Mouse (Mus musculus) myocyte (in vitro differentiated cells): Measurements from ENCODE around the gene Dydc2. TPM values are rescaled to one million over a fixed set of nuclear protein-coding genes. Genes with fewer than 3 reads are reported as not detected.
A peak's percentile ranks its signal among the peaks of the same experiment; 100 is the strongest.
"Not testable (repeated sequence)": the region's sequence is repeated elsewhere in the genome, so short reads cannot be mapped to it uniquely, and the experiment has no call there.

ENCODE experiments used
- H3K27me3 ChIP-seq: one replicate; pipeline ENCODE4 v1.6.1; 2011; ENCODE audit not compliant: control insufficient read depth, insufficient read depth, insufficient read length
- H3K36me3 ChIP-seq: one replicate; pipeline ENCODE4 v1.6.1; 2011; ENCODE audit not compliant: control insufficient read depth, insufficient read depth
- H3K4me2 ChIP-seq: one replicate; pipeline ENCODE4 v1.6.1; 2011; ENCODE audit warnings: low read depth, control low read depth
- H3K4me3 ChIP-seq: one replicate; pipeline ENCODE4 v1.5.1; 2011; ENCODE audit warnings: mild to moderate bottlenecking, control low read depth, moderate library complexity
- H3K79me2 ChIP-seq: one replicate; pipeline ENCODE4 v1.6.1; 2011; ENCODE audit not compliant: control insufficient read depth, insufficient read depth
- H3ac ChIP-seq: one replicate; pipeline ENCODE4 v1.6.1; 2011; ENCODE audit not compliant: control insufficient read depth, insufficient read length
- CEBPB ChIP-seq: IDR thresholded peaks from 2 replicates; pipeline ENCODE4 v1.6.1; 2011; ENCODE audit warnings: mild to moderate bottlenecking, moderate library complexity; ENCODE audit not compliant: poor library complexity, insufficient read depth, severe bottlenecking
- E2F4 ChIP-seq: IDR thresholded peaks from one replicate; pipeline ENCODE4 v1.6.1; 2011; ENCODE audit warnings: mild to moderate bottlenecking, control low read depth, moderate library complexity; ENCODE audit not compliant: insufficient read depth
- MAX ChIP-seq: IDR thresholded peaks from one replicate; pipeline ENCODE4 v1.6.1; 2011; ENCODE audit warnings: low read depth, mild to moderate bottlenecking, control low read depth
- MYOD1 ChIP-seq, 3 experiments: IDR thresholded peaks; one replicate each; pipeline ENCODE4 v1.6.1; 2011; ENCODE audit warnings: control low read depth in 2 of 3, low read depth in 2 of 3, mild to moderate bottlenecking in 2 of 3, moderate library complexity in 1 of 3; ENCODE audit not compliant: insufficient read length in 2 of 3, control insufficient read depth in 1 of 3
- MYOG ChIP-seq, 3 experiments: IDR thresholded peaks; one replicate each; pipeline ENCODE4 v1.6.1; 2011; ENCODE audit warnings: control low read depth in 2 of 3, low read depth in 2 of 3, mild to moderate bottlenecking in 2 of 3; ENCODE audit not compliant: insufficient read length in 2 of 3, control insufficient read depth in 1 of 3, insufficient read depth in 1 of 3
- POLR2A ChIP-seq: IDR thresholded peaks from one replicate; pipeline ENCODE4 v1.6.1; 2011; ENCODE audit warnings: low read depth, mild to moderate bottlenecking, control low read depth, moderate library complexity; ENCODE audit not compliant: insufficient read length
- POLR2AphosphoS2 ChIP-seq: IDR thresholded peaks from one replicate; pipeline ENCODE4 v1.6.1; 2011; ENCODE audit warnings: low read depth, control low read depth; ENCODE audit not compliant: insufficient read length
- REST ChIP-seq: IDR thresholded peaks from one replicate; pipeline ENCODE4 v1.6.1; 2011; ENCODE audit warnings: mild to moderate bottlenecking, control low read depth, moderate library complexity; ENCODE audit not compliant: insufficient read depth, insufficient read length
- SRF ChIP-seq: IDR thresholded peaks from one replicate; pipeline ENCODE4 v1.6.1; 2011; ENCODE audit warnings: low read depth; ENCODE audit not compliant: control insufficient read depth, insufficient read length
- TCF12 ChIP-seq: IDR thresholded peaks from one replicate; pipeline ENCODE4 v1.6.1; 2011; ENCODE audit warnings: mild to moderate bottlenecking, control low read depth; ENCODE audit not compliant: poor library complexity, insufficient read depth, severe bottlenecking
- TCF3 ChIP-seq: IDR thresholded peaks from one replicate; pipeline ENCODE4 v1.6.1; 2011; ENCODE audit warnings: low read depth, control low read depth; ENCODE audit not compliant: insufficient read length
- USF1 ChIP-seq: IDR thresholded peaks from one replicate; pipeline ENCODE4 v1.6.1; 2011; ENCODE audit warnings: low read depth, mild to moderate bottlenecking, control low read depth, moderate library complexity
- polyA plus RNA-seq: library from polyadenylated mRNA; unstranded; fragments of >200 nt; fragmentation: generic; extraction: Trizol; gene quantifications from one replicate; pipeline ENCODE4 v1.2.1, GENCODE M21; 2012; ENCODE audit warnings: missing spikeins

Gene Dydc2
- polyA plus RNA-seq, 1 experiment = not detected

- peak within 1 kb of the TSS; percentile 2 for H3K4me2 ChIP-seq
- H3K27me3 ChIP-seq = no peaks in the 10 kb centered on the region
- TF ChIP-seq E2F4 = no peak
- no peak within 1 kb of the TSS for H3ac ChIP-seq
- no peaks in the 10 kb centered on the region for H3K36me3 ChIP-seq
- no peaks in the 10 kb centered on the region for H3K79me2 ChIP-seq
- no peak within 1 kb of the TSS for H3K4me3 ChIP-seq
Measured at GRCm38 (mm10) chr14:41072229-41072943, 3.4 kb upstream of the Dydc2 start, which contains the start of gene Dydc1. Gene Dydc1, plus strand, starts transcription at chr14:41072911.

GRCm38 (mm10) chr14:41070343-41070742, 1.3 kb upstream of the Dydc2 start:
- no peaks in the 10 kb centered on the region for H3K79me2 ChIP-seq
- no peak for TF ChIP-seq POLR2AphosphoS2
- no peak for TF ChIP-seq SRF
- TF ChIP-seq TCF12 = no peak
- no peak for TF ChIP-seq MYOD1 (IDR thresholded peaks at IDR 0.05; ENCODE audit: control insufficient read depth in 1 of 3, insufficient read length in 2 of 3, low read depth in 2 of 3)
- TF ChIP-seq POLR2A = no peak
- TF ChIP-seq MYOG (IDR thresholded peaks at IDR 0.05; ENCODE audit: control insufficient read depth in 1 of 3, insufficient read depth in 1 of 3, insufficient read length in 2 of 3, low read depth in 2 of 3) = no peak
- no peak for TF ChIP-seq MAX
- TF ChIP-seq REST = no peak
- TF ChIP-seq TCF3 = no peak
- no peak for TF ChIP-seq USF1
- no peak for TF ChIP-seq E2F4
- no peak for TF ChIP-seq CEBPB
- H3K4me3 ChIP-seq = no peak overlapping the region
- no peak overlapping the region for H3K4me2 ChIP-seq
- no peaks in the 10 kb centered on the region for H3K36me3 ChIP-seq
- H3ac ChIP-seq = no peak overlapping the region
- H3K27me3 ChIP-seq = no peaks in the 10 kb centered on the region

GRCm38 (mm10) chr14:41066416-41066815, 2.6 kb downstream of the Dydc2 start:
- Histone ChIP-seq H3ac (no peak overlapping the region), H3K36me3 (no peaks in the 10 kb centered on the region), H3K4me3 (no peak overlapping the region), H3K79me2 (no peaks in the 10 kb centered on the region), H3K4me2 (no peak overlapping the region), H3K27me3 (no peaks in the 10 kb centered on the region)
- TF ChIP-seq TCF12 = no peak
- no peak for TF ChIP-seq MAX
- TF ChIP-seq CEBPB = no peak
- TF ChIP-seq MYOD1 (IDR thresholded peaks at IDR 0.05; ENCODE audit: control insufficient read depth in 1 of 3, insufficient read length in 2 of 3, low read depth in 2 of 3) = no peak
- no peak for TF ChIP-seq REST
- no peak for TF ChIP-seq SRF
- no peak for TF ChIP-seq TCF3
- TF ChIP-seq POLR2AphosphoS2 = no peak
- TF ChIP-seq E2F4 = no peak
- no peak for TF ChIP-seq POLR2A

- no peaks in the 10 kb centered on the region for H3K36me3 ChIP-seq
- TF ChIP-seq POLR2A = no peak
- TF ChIP-seq SRF = no peak
- no peak overlapping the region for H3ac ChIP-seq
- H3K4me2 ChIP-seq = no peak overlapping the region
- no peak overlapping the region for H3K4me3 ChIP-seq
- H3K27me3 ChIP-seq = no peaks in the 10 kb centered on the region
- no peaks in the 10 kb centered on the region for H3K79me2 ChIP-seq
Measured at GRCm38 (mm10) chr14:41065168-41065567, 3.8 kb downstream of the Dydc2 start.

GRCm38 (mm10) chr14:41053190-41053589, 15.8 kb downstream of the Dydc2 start:
- H3K79me2 ChIP-seq = not testable (repeated sequence)

GRCm38 (mm10) chr14:41052481-41052880, 16.5 kb downstream of the Dydc2 start:
- TF ChIP-seq POLR2AphosphoS2 = no peak
- no peak for TF ChIP-seq TCF3
- no peak for TF ChIP-seq MYOG (IDR thresholded peaks at IDR 0.05; ENCODE audit: control insufficient read depth in 1 of 3, insufficient read depth in 1 of 3, insufficient read length in 2 of 3, low read depth in 2 of 3)
- no peak for TF ChIP-seq SRF
- TF ChIP-seq USF1 = no peak
- TF ChIP-seq TCF12 = no peak
- no peak for TF ChIP-seq POLR2A
- TF ChIP-seq REST = no peak
- no peak for TF ChIP-seq MYOD1 (IDR thresholded peaks at IDR 0.05; ENCODE audit: control insufficient read depth in 1 of 3, insufficient read length in 2 of 3, low read depth in 2 of 3)
- TF ChIP-seq MAX = no peak
- TF ChIP-seq CEBPB = no peak
- no peak for TF ChIP-seq E2F4
- no peaks in the 10 kb centered on the region for H3K36me3 ChIP-seq

More at GRCm38 (mm10) chr14:41053190-41053589, 15.8 kb downstream of the Dydc2 start:
- H3K36me3 ChIP-seq, H3K4me3 ChIP-seq, H3K4me2 ChIP-seq, H3K27me3 ChIP-seq, H3ac ChIP-seq: not testable (repeated sequence)

More at GRCm38 (mm10) chr14:41052481-41052880, 16.5 kb downstream of the Dydc2 start:
- Histone ChIP-seq H3K79me2 (no peaks in the 10 kb centered on the region), H3K4me3 (no peak overlapping the region), H3K27me3 (no peaks in the 10 kb centered on the region), H3K4me2 (no peak overlapping the region), H3ac (no peak overlapping the region)
